Mouse (Mus musculus) liver, embryonic 11.5 days (tissue): Measurements from ENCODE around the gene Slc34a1. TPM values are rescaled to one million over a fixed set of nuclear protein-coding genes. Genes with fewer than 3 reads are reported as not detected.

Experiments used
- ATAC-seq: fragments of 200-750 bp; cut with Nextera tagmentation; replicated peaks from 2 replicates; pipeline ENCODE4 v1.8.0; 2017; ENCODE audit warnings: moderate number of reproducible peaks, mild to moderate bottlenecking, moderate TSS enrichment, moderate library complexity; ENCODE audit not compliant: low FRiP score
- DNase-seq: peaks from one replicate; pipeline ENCODE4 v3.0.0-alpha.2; 2017; ENCODE audit warnings: low spot score
- H3K27ac ChIP-seq: fragments of 300-500 bp; sonication (generic); 2 replicates; pipeline ENCODE4 v1.5.1; 2014; ENCODE audit warnings: mild to moderate bottlenecking, low read depth, low read length, control low read depth
- H3K27me3 ChIP-seq: fragments of 300-500 bp; sonication (generic); replicated peaks from 2 replicates; pipeline ENCODE4 v1.6.1; 2014; ENCODE audit warnings: low read length, mixed read lengths; ENCODE audit not compliant: control insufficient read depth, insufficient read depth
- H3K36me3 ChIP-seq: fragments of 300-500 bp; sonication (generic); 2 replicates; pipeline ENCODE4 v1.6.1; 2014; ENCODE audit warnings: mild to moderate bottlenecking, low read length, moderate library complexity, mixed read lengths; ENCODE audit not compliant: control insufficient read depth, insufficient read depth
- H3K4me1 ChIP-seq: fragments of 300-500 bp; sonication (generic); replicated peaks from 2 replicates; pipeline ENCODE4 v1.6.1; 2014; ENCODE audit warnings: low read length, mixed read lengths; ENCODE audit not compliant: control insufficient read depth, insufficient read depth
- H3K4me2 ChIP-seq: fragments of 300-500 bp; sonication (generic); 2 replicates; pipeline ENCODE4 v1.6.1; 2014; ENCODE audit warnings: mild to moderate bottlenecking, control low read depth, moderate library complexity
- H3K4me3 ChIP-seq: fragments of 300-500 bp; sonication (generic); 2 replicates; pipeline ENCODE4 v1.5.1; 2014; ENCODE audit warnings: low read depth, low read length, control low read depth
- H3K9ac ChIP-seq: fragments of 300-500 bp; sonication (generic); 2 replicates; pipeline ENCODE4 v1.6.1; 2014; ENCODE audit warnings: low read depth, low read length, control low read depth
- H3K9me3 ChIP-seq: fragments of 300-500 bp; sonication (generic); 2 replicates; pipeline ENCODE4 v1.6.1; 2016; ENCODE audit warnings: low read length, inconsistent platforms, mixed read lengths; ENCODE audit not compliant: control insufficient read depth
- WGBS: fragments of 180-500 bp; shearing (Covaris S2); extraction: QIAGEN DNeasy Blood & Tissue Kit; methylation state at CpG from one replicate; pipeline ENCODE4 v1.1.7; 2014; 5-methylcytosine and 5-hydroxymethylcytosine counted together
- polyA plus RNA-seq: library from polyadenylated mRNA; unstranded; fragments of >200 nt; fragmentation: Nextera tagmentation; extraction: Ambion mirVana; gene quantifications from 2 replicates; pipeline ENCODE4 v1.2.1, GENCODE M21; 2014

The Slc34a1 gene
- polyA plus RNA-seq, 1 experiment from 2014 or later: not detected

DNA sequence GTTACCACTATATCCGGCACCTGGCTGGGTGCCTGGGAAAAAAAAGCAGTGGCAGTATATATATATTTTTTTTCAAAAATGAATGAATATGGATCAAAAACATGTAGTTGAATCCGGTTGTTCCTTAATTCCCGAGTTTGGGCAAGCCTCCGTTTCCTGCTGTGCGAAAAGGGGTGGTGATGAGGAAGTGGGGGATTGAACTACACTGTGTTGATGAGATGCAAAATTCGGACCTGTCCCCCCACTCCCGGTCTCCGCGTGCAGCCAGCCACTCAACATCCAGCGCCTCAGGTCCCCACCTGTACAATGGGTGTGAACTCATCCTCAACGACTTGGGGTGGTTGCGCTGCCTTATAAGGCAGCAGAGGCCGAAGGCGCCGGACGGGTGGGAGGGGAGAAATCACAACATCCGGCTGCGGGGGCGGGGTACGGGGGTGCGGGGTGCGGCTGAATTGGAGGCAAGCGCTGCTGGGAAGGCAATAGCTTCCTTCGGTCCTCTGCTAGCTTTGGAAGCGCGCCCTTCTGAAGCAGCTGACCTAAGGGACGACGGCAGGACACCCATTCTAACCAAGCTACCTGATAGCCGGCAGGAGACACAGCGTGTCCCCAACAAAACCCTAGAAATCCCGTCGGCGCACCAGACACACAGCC, 46.4 kb downstream of the Slc34a1 start:
- 2% methylated on average over 33 of the region's 33 CpGs for WGBS
- peaks cover 31% of the 10 kb centered on the region for H3K4me1 ChIP-seq
- no peak for DNase-seq

DNA sequence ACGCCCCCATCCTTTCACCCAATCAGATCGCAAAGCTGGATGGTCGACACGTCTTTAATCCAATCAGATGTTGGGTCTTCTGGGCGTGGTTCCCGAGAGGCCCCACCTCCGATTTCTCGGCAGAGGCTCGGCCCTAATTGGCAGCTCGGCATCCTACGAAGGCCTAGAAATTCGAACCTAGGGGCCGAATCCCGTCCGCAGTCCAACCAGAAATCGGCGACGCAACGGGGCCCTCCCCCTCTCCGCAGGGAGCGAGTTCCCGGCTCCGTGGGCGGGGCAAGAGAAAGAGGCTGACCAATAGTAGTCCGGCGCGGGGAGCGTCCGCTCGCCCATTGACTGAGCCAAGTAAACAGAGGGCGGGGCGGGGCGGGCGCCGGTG, 46.9 kb downstream of the Slc34a1 start, which contains the start of gene Grk6:
Gene Grk6 (plus strand): TSS at position 136 of the 379 bp plus-strand sequence.
- Histone ChIP-seq H3K4me3 (peak within 1 kb of the TSS; percentile 90), H3K27ac (peak within 1 kb of the TSS; percentile 97), H3K36me3 (peaks cover 2% of the 10 kb centered on the region; the same call in 1 of the 2 replicates), H3K4me1 (peaks cover 33% of the 10 kb centered on the region), H3K27me3 (no peaks in the 10 kb centered on the region), H3K9ac (peak within 1 kb of the TSS; percentile 96), H3K9me3 (no peaks in the 10 kb centered on the region), H3K4me2 (peak within 1 kb of the TSS; percentile 95)
- ATAC-seq: peak; percentile 94
- 1% methylated on average over 34 of the region's 35 CpGs for WGBS
- DNase-seq: peak; percentile 99

More for the DNA sequence above, 46.4 kb downstream of the Slc34a1 start:
- Histone ChIP-seq H3K9ac (peak overlapping the region; percentile 59; the same call in 1 of the 2 replicates), H3K36me3 (no peaks in the 10 kb centered on the region; the same call in 1 of the 2 replicates), H3K4me2 (peak overlapping the region; percentile 95), H3K27me3 (no peaks in the 10 kb centered on the region), H3K27ac (peak overlapping the region; percentile 54), H3K4me3 (peak overlapping the region; percentile 90), H3K9me3 (no peaks in the 10 kb centered on the region)
- ATAC-seq: peak; percentile 56

DNA sequence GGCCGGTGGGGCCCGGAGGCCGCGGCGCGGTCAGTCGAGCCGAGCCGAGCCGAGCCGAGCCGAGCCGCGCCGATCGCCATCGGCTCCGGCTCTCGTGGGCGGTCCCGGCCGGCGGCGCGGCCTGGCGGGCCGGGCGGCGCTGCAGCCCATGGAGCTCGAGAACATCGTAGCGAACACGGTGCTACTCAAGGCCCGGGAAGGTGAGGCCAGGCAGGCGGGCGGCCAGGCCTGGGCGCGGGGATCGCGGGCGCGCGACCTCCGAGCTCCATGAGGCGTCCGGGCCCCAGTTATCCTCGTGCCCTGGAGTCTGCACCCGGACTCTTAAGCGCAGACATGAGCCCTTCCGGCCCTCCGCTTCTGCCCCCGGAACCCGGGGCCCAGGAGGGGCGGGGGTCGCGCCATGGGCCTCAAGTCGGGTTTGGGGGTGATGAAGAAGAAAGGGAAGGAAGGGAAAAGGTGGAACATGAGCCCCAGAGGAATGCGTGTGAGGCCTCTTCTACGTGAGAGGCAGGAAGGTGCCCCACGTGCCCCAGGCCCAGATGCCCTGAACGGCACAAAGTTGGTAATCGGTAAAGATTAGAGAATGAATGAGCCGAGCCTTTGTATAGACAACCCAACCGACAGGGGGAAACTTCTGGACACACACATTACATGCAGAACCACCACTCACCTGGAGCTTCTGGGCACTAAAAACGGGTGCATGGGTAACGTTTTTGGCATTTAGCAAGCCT, 47.5 kb downstream of the Slc34a1 start:
- Histone ChIP-seq H3K36me3 (peaks cover 8% of the 10 kb centered on the region), H3K27ac (peak overlapping the region; percentile 97), H3K9ac (peak overlapping the region; percentile 96), H3K4me1 (peaks cover 34% of the 10 kb centered on the region), H3K27me3 (no peaks in the 10 kb centered on the region), H3K9me3 (no peaks in the 10 kb centered on the region), H3K4me3 (peak overlapping the region; percentile 90), H3K4me2 (peak overlapping the region; percentile 95)
- no peak for DNase-seq
- ATAC-seq: no peak
- under 1% methylated on average over 63 of the region's 66 CpGs for WGBS

DNA sequence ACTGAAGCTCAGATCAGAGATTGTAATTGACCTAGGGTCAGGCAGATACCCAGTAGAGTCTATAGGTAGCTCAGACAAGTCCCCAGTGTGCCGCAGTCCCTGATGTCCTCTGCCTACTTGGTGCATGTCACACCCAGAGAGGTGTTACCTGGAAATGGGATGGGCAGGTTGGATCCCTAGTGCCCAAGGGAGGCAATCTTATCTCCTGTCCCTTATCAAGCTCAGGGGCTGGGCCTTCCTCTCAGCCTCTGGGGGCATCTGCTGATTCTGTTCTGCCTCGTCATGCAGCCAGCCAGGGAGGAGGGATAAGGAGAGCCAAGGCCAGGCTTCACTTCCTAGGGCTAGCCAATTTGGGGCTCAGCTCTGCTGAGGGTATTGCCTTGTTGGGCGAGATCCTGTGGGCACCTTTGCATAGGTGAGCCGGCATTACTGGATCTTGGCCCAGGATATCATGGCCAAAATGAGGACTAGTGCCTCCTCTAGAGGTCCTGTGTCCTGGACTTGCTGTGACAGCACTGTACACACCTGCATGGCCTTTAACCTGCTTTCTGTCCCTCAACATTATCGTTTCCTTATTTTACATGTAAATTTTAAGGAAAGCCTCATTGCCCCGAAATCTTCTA, 48.6 kb downstream of the Slc34a1 start:
- Histone ChIP-seq H3K9me3 (no peaks in the 10 kb centered on the region), H3K36me3 (peaks cover 18% of the 10 kb centered on the region), H3K27ac (peak overlapping the region; percentile 97), H3K4me1 (peaks cover 34% of the 10 kb centered on the region), H3K4me2 (peak overlapping the region; percentile 95), H3K9ac (peak overlapping the region; percentile 96), H3K4me3 (peak overlapping the region; percentile 90), H3K27me3 (no peaks in the 10 kb centered on the region)
- 53% methylated on average over 6 of the region's 6 CpGs for WGBS
- DNase-seq (no peak), ATAC-seq (peak; percentile 51)

DNA sequence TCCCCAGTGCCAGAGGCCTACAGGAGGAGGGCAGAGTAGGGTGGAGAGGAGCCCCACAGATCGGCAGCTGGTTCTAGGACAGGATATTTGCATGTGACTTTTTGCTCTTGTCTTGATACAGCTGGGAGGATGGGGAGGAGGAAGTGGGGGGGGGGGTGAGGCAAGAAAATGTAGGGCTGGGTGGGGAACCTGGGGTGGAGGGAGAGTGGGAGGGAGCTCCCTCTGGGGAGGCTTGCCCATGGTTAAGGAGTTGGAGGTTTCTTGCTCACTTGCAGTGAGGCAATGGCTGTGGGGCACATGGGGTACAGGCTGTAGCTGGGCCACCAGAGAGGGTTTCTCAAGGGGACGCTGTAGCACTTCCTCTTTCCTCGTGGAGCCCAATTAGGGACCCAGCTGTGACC, 49.6 kb downstream of the Slc34a1 start:
- peak overlapping the region; percentile 95 for H3K4me2 ChIP-seq
- no peak for ATAC-seq
- 0 out of 2 replicates have a peak overlapping the region, but pooled peaks have one; percentile 96 for H3K9ac ChIP-seq
- peaks cover 34% of the 10 kb centered on the region for H3K4me1 ChIP-seq
- no peaks in the 10 kb centered on the region for H3K9me3 ChIP-seq
- peak overlapping the region; percentile 90; the same call in 1 of the 2 replicates for H3K4me3 ChIP-seq
- H3K36me3 ChIP-seq: peaks cover 27% of the 10 kb centered on the region
- H3K27me3 ChIP-seq: no peaks in the 10 kb centered on the region
- H3K27ac ChIP-seq: peak overlapping the region; percentile 97
- DNase-seq: no peak
- WGBS: 20% methylated on average over 3 of the region's 3 CpGs

DNA sequence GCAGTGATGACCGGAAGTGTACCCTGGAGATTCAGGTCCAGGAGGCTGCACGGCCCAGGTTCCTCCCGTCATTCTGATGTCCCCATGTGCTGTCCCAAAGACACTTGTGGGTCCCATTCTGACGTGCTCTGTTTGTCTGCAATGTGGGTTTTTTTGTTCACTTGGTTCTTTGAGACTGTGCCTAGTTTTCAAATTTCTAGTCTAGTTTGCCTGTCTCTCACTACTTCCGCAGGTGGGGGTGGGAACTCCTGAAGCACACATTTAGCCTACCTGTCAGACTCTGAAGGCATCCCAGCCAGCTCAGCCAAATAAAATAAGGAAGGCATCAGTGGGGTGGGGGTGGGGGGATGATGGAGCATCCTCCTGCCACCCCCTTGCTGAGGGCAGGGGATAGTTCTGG, 50.1 kb downstream of the Slc34a1 start:
- Histone ChIP-seq H3K4me3 (no peak overlapping the region), H3K4me1 (peaks cover 34% of the 10 kb centered on the region), H3K9me3 (no peaks in the 10 kb centered on the region), H3K4me2 (no peak overlapping the region), H3K36me3 (peaks cover 30% of the 10 kb centered on the region), H3K27me3 (no peaks in the 10 kb centered on the region), H3K9ac (no peak overlapping the region), H3K27ac (no peak overlapping the region)
- ATAC-seq (no peak), DNase-seq (no peak)
- 94% methylated on average over 5 of the region's 5 CpGs for WGBS

DNA sequence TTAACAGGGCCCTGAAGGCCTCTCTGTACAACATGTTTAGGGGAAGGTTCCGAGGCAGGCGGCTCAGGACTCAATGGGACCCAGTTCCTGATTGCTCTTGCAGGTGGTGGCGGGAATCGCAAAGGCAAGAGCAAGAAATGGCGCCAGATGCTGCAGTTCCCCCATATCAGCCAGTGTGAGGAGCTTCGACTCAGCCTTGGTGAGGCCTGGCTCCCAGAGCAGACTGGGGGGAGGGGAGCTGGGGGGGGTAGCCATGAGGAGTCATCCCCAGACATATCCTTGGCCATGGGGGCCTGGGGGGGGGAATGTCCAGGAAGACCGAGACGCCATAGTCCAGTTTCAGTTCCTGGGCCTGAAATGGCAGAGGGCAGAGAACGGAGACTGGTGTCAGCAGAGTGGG, 51.2 kb downstream of the Slc34a1 start:
- WGBS: 82% methylated on average over 9 of the region's 9 CpGs
- no peaks in the 10 kb centered on the region for H3K27me3 ChIP-seq
- no peak overlapping the region for H3K4me3 ChIP-seq
- no peak overlapping the region for H3K27ac ChIP-seq
- peaks cover 38% of the 10 kb centered on the region for H3K36me3 ChIP-seq
- H3K9me3 ChIP-seq: no peaks in the 10 kb centered on the region
- ATAC-seq (no peak), DNase-seq (no peak)
- peaks cover 34% of the 10 kb centered on the region for H3K4me1 ChIP-seq
- H3K4me2 ChIP-seq: no peak overlapping the region
- no peak overlapping the region for H3K9ac ChIP-seq

DNA sequence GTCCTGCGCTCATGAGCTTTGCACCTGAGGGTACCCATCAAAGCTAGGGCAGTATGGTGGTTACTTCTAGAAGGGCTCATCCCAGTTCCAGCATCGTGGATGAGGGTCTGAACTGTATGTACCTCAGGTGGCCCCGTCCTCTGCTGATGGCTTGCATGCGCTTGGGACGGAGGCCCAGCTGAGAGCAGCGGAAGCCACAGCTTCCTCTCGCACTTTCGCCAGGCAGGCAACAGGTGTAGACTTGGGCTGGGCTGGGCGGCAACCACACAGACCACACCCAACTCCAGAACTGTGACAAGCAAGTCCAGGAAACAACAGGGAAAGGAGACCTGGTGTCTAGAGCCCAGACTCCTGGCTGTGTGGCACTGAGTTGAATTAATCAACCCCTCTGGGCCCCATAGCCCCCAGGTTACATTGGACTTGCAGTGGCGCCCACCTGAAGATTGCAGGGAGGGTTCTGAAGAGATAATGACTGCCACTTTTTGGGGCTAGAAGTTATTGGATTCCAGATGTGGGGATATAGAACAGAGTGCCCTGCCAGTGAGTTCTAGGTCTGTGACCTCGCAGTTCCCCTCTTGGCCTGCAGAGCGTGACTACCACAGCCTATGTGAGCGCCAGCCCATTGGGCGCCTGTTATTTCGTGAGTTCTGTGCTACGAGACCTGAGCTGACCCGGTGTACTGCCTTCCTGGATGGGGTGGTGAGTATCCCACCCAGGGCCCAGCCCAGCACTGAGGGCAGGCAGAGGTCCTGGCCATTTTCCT, 51.9 kb downstream of the Slc34a1 start:
- ATAC-seq: no peak
- Histone ChIP-seq H3K4me2 (no peak overlapping the region), H3K9ac (no peak overlapping the region), H3K27me3 (no peaks in the 10 kb centered on the region), H3K27ac (no peak overlapping the region), H3K9me3 (no peaks in the 10 kb centered on the region), H3K4me1 (peaks cover 34% of the 10 kb centered on the region), H3K4me3 (no peak overlapping the region), H3K36me3 (peaks cover 39% of the 10 kb centered on the region)
- 82% methylated on average over 17 of the region's 17 CpGs for WGBS
- DNase-seq: no peak
